Mouse (Mus musculus): ENCODE measurements around the gene Ccdc170.

DNA sequence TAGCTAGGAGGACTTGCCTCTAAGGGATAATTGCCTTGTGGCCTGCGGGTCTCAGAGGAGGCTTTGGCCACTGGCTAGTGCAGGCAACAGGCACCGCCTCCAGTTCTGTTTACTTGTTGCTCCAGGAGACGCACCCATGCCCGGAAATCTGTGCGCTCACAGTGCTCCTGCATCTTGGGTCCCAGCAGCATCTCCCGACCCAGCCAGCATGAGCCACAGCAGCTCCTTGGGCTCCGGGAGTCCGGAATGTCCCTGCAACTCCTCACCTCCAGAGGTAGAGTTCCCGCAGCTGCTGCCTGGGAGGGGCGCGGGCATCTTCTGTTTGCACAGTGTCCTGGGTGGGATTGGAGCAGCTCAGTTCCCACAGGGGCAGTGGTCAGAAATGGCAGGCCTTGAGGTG, at the start of gene Ccdc170:
- TF ChIP-seq CTCF (IDR thresholded peaks at IDR 0.05; ENCODE audit: borderline replicate concordance, extremely low read depth, insufficient read depth, insufficient read length) = no peak
- TF ChIP-seq POLR2A (IDR thresholded peaks at IDR 0.05; ENCODE audit: borderline replicate concordance, extremely low read depth, insufficient read depth, insufficient read length, poor library complexity, severe bottlenecking) = no peak
